Mouse (Mus musculus) megakaryocyte, adult 5-6 weeks (primary cell): ENCODE results near the gene Gm15140. TPM values are rescaled to one million over a fixed set of nuclear protein-coding genes. Genes with fewer than 3 reads are reported as not detected.
"Not testable (repeated sequence)": the region's sequence is repeated elsewhere in the genome, so short reads cannot be mapped to it uniquely, and the experiment has no call there.

ENCODE experiments used
- ATAC-seq: 2 replicates; pipeline ENCODE4 v1.8.0; 2016; ENCODE audit warnings: mild to moderate bottlenecking, inconsistent platforms; ENCODE audit not compliant: poor library complexity, severe bottlenecking
- total RNA-seq, 2 experiments: library from RNA; stranded (forward) in 1 of 2; stranded (reverse) in 1 of 2; fragments of 153-499, 151-499 nt in 1 of 2; fragments of 221-1000, 200-1000 nt in 1 of 2; gene quantifications; 2 replicates each; pipeline versions ENCODE4 v1.2.3 to v1.2.4; 2015 to 2017

The Gm15140 gene
- total RNA-seq (2015): not detected in 2 replicates
- not detected in 2 replicates for total RNA-seq (2017)

DNA sequence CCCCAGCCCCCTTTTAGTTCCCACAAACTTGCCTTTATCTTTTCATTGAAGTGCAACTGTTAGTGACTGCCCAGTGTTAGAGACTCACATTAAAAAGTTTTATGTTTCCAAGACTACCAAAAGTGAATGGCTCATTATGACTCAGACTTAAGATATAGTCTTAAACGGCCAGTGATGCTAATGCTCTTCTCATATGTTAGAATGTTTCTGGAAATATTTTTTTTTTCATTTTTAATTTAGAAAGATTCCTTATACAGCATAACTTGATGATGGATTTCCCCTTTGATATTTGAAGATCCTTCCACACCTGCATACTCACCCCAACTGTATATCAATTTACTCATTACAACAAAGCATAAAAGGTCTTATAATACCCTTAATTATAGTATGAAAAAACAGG is at the start of gene Gm15140:
Gene Gm15140, minus strand, starts transcription at position 101 of the 400 bp plus-strand sequence.
- not testable (repeated sequence) for ATAC-seq

Other genes starting within 250 kb of the Gm15140 start
- gene Samt1, start 108.0 kb downstream of the Gm15140 start, total RNA-seq (2015): not detected in 2 replicates
- gene Samt1, start 108.0 kb downstream of the Gm15140 start, total RNA-seq (2017): not detected in 2 replicates
- not detected in 2 replicates for gene 4921511M17Rik, start 86.9 kb downstream of the Gm15140 start, total RNA-seq (2015)
- gene 4921511M17Rik, start 86.9 kb downstream of the Gm15140 start, total RNA-seq (2017): not detected in 2 replicates
- gene Gm10057, start 65.6 kb downstream of the Gm15140 start, total RNA-seq (2015): not detected in 2 replicates
- gene Gm10057, start 65.6 kb downstream of the Gm15140 start, total RNA-seq (2017): not detected in 2 replicates
- not detected in 2 replicates for gene 4930524N10Rik, start 222.7 kb upstream of the Gm15140 start, total RNA-seq (2015)
- not detected in 2 replicates for gene 4930524N10Rik, start 222.7 kb upstream of the Gm15140 start, total RNA-seq (2017)